Mouse (Mus musculus) heart, adult 18-20 months (tissue): ENCODE measurements around the gene Eef1akmt1. TPM values are rescaled to one million over a fixed set of nuclear protein-coding genes. Genes with fewer than 3 reads are reported as not detected.
A peak's percentile ranks its signal among the peaks of the same experiment; 100 is the strongest.

Experiments used
- DNase-seq, 2 experiments: peaks; one replicate each; pipeline ENCODE4 v3.0.0; 2021 to 2022; ENCODE audit warnings: mixed read lengths in 1 of 2
- long read RNA-seq, 2 experiments: library from polyadenylated mRNA; stranded (forward); transcript quantifications; one replicate each; pipeline ENCODE4 v2.0.0; 2021
- total RNA-seq, 2 experiments: library from RNA; stranded (reverse); gene quantifications; 2 replicates each; pipeline ENCODE4 v1.2.3; 2021

Gene Eef1akmt1
- 10 to 100 TPM; 36.6 to 38.3 TPM for total RNA-seq
- long read RNA-seq, experiment 1, transcript Eef1akmt1-201 (5 exons, 880 nt): major isoform, 40 of 43 reads
- long read RNA-seq, experiment 1, partial matches to known transcripts: 2 of 43 reads
- long read RNA-seq, experiment 1, other reads (novel, unspliced or antisense): 1 of 43 reads
- long read RNA-seq, experiment 2, transcript Eef1akmt1-201 (5 exons, 880 nt): major isoform, 12 of 18 reads
- long read RNA-seq, experiment 2, partial matches to known transcripts: 4 of 18 reads
- long read RNA-seq, experiment 2, other reads (novel, unspliced or antisense): 2 of 18 reads

DNA sequence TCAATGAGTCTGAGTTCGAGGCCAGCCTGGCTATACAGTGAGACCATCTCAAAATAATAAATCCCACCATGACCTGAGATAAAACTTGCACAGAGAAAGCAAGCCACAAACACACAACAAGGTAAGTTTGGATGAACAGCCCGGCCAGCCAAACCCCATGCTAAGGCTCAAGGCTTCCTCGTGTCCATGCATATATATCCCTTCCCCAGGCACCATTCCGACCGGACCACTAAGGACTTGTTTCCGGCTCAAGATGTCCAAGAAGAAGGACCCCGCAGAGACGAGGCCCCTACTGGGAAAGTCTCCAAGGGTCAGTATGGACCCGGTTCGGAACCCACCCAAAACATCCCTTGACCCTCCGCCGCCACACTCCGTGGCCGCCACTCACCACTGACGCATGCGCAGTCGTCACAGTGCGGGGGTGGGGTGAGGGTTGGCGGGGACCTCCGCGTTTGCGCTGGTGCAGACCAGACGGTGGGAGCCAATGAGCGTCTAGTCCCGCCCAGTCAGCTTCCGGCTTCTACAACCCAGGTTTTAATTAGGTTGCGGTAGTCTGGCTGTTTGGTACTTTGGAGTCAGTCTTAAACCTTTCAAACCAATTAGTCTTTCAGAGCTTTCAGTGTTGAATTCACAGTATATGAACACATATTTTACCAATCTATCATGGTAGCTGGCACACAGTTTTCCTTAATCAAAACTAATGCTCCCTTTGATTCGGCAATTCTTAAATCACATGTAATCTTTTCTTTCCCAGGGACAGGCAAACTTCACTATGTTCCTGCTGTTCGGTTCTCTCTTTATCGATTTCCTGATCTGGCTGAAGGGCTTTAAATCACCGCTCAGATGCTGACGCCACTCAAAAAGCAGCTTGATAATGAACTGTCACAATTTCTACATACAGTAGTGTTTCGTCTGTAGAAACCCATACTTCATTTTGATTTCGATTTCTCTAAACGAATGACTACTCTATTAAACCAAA lies at the start of gene Eef1akmt1:
Gene Eef1akmt1 (minus strand): TSS at position 458 of the 979 bp plus-strand sequence.
- peak; percentile 97 to 98 for DNase-seq

DNA sequence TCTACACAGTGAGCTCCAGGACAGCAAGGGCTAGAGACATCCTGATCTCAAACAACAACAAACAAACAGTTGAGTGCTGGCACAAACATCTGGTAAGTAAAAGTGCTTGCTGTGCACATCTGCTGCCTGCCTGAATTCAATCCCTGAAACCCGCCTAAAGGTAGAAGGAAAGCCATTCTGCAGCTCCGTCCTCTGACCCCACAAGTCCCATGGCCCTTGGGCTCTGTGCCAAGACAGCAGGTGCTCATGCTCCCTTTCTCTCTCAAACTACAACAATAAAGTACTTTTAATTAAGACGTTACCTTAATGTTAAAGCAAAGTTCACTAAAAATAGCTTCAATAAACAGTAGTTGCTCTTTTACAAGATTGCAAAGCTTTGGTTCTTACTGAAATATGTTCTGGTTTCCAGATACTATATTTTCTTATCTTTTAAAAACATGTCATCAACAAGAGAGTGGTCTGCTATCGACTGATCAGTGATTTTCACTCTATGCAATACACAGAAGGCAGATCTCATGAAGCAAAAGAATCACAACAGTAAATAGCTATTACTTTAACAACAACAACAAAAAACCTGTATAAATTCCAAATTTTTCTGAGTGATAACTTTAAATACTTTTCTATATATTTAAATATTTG lies 49.3 kb upstream of the Eef1akmt1 start:
- no peak for DNase-seq

DNA sequence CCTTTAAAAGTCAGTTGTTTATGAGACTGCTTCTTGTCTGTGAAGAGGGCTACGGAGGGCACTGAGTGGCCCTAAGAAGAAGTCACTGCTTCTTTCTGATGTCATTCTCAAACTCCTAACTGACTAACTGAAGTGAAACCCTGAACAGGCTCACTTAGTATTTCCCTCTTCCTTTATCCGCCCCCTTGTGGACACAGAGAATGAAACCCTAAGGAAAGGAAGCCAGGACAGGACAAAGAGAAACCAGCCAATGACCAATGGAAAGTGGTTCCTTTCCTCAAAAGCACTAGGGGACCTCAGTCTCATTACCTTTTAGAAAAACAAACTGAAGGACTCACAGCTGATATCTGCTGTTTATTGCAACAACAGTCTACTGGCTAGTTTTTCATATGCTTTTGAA lies 48.1 kb upstream of the Eef1akmt1 start:
- DNase-seq: peak; percentile 67 to 78

DNA sequence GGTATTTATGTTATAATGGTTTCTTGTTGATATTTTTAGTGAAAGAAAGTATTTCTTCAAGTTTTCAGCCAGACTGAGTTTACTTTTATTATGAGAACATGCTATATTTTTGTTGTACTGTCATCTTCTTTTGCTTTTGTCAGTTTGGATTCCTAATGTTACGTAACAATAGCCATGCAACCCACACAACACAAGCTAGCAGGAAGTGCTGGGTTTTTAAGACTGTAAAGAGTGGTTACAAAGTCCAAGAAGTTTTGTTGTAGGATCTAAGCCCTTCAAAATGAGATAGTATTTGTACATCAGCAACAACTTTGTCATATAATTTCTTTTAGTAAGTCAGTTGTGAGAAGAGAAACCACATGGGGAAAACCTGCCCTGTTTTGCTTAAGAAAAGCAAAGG lies 46.3 kb upstream of the Eef1akmt1 start:
- no peak for DNase-seq

DNA sequence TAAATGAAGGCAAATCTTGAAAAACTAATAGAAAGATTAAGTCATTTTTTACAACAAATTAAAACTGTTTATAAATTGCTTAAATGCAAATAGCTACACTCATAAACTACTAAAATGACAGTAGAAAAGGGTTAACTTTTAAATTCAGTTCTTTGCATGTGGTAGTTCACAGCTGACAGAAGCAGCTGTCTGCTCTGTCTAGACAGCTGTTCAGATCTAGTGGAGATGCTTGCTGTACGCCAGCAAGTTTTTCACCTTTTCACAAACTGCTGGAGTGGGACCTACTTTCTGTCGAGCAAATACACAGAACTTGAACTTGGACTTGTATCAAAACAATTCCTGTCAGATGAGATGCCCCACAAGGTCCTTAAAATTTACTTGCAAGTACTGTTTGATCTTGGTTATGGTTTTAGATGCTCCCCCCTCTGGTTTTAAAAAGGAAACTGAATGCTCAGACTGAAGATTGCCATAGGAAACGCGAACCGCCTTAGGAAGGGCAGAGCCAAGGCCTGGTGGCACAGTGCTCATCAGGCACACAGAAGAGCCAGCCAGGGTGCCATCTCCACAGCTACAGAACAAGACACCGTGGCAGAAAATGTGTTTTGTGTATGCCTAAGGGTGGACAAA lies 45.0 kb upstream of the Eef1akmt1 start:
- DNase-seq: no peak

DNA sequence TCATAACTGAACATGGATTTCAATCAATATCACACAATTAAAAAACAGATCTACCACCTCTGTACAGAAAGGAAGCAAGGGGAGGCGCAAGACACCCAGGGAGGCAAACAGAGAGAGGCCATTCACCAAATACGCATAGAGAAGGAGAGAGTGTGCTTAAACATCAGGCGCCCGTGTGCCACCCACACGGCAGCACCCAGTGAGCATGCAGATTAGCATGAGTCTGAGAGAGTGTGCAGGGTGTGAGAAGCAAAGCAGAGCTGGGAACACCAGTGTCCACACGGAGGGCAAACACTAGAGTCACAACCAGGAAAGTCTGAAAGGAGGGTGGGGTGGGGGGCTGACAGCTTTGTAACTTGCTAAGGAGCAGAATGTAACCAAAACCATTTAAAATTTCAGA lies 44.4 kb upstream of the Eef1akmt1 start:
- DNase-seq: no peak

DNA sequence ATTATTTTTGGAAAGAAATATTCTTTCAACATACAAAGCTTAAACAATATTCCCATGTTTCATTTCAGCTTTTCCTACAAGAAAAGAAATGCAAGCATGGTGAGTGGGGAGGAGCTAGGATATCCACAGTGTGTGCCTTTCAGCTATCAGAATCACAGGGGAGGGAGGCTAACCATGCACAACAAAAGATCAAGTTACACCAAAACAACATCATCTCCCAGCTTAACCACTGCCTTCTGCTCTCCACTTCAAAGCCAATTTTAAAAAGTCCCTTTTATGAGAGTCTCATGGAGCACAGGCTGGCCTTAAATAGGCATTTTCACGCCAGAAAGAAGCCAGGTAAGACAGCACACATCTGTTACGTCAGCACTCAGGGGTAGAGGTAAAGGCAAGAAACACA lies 39.6 kb upstream of the Eef1akmt1 start:
- DNase-seq: no peak

DNA sequence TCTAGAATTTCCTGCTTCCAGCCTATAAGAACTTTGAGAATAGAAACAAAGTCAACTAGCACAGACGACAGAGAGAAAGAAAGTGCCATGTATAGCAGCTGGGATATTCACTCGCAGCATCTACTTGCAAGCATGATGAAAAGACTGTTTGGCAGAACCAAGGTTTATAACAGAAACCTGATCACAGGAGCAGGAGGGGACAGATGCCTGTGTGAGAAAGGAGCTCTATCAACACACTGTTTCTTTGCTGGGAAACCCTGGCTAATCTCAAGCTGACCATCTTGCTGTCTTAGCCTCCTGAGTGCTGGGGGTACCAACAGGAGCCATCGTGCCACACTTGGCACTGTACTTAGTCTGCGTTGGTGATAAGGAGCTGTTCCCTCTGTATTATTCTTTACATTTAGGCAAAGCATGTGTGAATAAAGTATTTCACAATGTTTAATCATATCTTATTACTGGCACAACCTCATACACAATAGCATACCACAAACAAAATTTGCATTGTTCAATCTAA lies 38.5 kb upstream of the Eef1akmt1 start:
- DNase-seq: no peak

DNA sequence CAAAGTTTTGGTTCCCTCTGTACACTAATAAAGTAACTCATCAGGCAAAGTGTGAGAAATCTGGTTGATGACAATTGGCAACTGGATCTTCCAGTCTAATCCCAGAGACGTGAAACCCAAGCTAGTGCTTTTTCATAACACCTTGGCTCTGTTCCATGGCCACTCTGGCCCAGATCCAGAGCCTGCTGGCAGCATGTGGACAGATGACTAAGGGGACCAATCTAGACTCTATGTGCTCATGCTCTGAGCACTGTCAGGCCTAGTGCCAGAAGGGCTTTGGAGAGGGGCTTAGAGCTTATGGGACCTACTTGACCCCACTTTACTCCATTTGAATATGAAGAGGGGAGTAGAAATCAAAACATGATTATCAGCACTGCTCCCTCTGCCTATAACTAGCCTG lies 36.1 kb upstream of the Eef1akmt1 start:
- peak; percentile 94 to 98 for DNase-seq

DNA sequence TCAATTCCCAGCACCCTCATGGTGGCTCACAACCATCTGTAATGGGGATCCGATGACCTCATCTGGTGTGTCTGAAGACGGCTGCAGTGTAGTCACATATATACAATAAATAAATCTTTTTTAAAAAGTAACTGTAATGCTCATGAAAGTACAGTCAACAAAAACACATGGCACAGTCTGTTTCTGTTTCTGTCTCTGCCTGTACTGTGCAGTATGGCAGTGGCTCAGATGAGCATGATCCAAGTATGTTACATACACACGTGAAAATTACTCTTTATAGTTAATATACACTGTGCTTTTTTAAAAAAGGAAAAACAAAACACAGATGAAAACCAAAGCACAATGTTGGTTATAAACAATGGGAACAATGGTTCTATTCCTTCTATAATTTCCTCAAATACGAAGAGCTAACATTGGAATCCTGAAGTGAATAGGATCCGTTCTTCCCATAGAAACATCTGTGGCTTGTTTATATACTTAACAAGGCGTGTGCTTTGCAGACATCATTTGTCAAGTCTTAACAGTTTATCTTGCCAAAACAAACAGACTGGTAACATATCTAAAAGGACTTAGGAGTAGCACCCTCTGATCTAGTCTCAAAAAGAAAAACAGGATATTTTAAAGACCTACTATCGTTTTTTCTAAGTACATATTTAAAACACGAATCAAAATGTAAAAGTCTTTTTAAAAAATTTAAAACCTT lies 35.4 kb upstream of the Eef1akmt1 start:
- no peak for DNase-seq

DNA sequence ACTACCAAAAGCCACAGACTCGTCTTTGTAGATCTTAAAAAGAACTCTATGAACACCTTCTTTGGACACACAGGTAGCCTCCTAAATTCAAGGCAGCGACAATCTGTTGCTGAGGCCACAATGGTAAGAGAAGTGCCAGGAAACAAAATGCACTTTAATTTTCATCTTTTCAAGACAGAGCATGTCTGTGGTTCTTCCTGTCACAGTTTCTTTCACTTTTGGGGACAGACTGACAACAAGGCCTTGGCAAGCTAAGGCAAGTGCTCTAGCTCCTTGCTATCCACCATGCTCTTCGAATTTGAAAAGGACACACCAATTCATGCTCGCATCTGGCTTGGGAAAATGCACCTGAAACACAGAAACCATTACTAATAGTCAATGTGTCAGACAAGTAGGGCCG lies 21.9 kb upstream of the Eef1akmt1 start:
- no peak for DNase-seq

DNA sequence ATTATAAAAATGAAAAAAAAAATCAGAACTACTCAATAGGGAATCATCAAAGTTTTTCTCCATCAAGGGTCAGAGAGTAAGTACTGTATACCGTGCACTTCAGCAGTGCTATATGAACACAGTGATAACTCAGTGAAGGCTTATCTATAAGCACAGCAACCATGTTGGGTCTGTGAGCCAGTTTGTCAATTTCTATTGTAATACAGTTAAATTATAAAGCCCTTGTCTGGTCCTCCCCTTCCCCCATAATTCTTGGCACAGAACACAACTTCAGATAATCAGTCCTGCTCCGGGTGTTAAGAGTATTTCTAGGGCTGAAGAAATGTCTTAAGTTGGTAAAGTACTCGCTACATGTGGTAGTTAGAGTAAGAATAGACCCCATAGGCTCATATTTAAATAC lies 20.4 kb upstream of the Eef1akmt1 start:
- DNase-seq: no peak

DNA sequence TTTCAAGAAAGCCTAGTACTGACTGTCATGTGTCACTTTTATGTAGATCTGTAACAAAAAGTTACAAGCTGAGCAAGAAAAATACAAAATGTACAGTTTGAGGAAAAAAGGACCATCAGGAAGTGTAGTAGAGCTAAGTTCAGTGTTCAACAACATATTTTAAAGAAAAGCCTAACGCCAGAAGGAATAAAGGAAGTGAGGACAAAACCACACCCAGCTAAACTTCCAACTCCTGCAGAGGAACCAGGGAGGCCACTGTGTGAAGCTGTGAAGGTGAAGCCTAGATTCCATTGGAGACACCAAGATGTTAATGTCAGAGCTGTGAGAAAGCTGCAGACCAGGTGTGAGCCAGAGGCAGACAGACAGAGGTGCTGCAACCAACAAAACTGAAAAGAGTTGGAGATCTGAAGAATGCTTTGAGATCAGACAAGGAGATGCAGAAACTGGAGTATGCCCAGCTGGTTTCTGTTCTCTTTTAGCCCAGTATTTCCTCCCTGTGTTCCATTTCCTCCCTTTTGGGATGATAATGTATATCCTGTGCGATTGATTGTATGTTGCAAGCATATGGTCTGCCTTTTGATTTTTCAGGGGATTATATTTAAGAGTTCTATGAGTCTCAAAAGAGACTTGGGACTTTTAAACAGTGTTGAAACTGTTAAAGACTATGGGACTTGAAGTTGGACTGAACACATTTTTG lies 5.1 kb upstream of the Eef1akmt1 start:
- no peak for DNase-seq

DNA sequence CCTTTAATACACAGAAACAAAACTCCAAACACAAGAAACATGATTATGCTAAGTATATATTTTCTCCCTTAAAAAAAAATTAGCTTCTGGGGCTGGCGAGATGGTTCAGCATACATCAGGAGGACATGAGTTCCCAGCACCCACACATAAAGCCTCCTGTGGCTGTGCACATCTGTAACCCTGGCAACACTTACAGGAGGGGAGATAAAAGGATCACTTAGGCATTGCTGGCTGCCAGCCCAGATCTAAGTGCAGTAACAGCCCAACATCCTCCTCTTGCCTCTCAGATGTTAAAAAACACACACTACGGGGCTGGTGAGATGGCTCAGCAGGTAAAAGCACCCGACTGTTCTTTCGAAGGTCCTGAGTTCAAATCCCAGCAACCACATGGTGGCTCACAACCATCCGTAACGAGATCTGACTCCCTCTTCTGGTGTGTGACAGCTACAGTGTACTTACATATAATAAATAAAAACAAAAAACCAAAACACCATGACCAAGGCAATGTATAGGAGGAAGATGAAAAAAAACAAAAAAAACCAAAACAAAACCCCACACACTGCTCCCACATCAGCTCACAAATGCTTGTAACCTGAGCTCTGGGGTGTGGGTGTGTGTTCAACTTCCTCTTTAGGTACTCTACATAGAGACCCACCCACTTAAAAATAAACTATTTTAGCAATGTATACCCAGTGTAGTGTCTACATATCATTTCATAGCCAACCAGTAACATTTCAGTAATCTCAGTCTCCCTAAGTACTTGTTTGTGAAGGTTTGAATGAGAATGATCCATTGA lies 3.6 kb upstream of the Eef1akmt1 start:
- no peak for DNase-seq

DNA sequence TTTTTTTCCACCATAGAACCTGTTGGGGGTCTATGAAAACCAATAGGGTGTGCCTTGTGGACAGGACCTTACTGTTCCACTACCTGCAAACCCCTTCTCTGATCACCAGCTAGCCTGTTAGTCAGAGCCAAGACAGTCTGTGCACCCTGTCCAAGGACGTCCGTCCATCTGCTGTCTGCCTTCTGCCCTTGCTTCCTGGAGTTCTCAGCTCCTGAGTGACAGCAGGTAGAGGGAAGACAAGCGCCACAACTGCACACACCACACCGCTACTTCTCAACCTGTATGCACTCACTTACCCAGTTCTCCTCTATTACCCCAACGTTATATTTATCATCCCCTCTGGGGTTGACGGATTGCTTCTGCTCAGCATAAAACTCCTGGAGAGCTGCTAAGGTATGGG lies 5.8 kb downstream of the Eef1akmt1 start:
- DNase-seq: no peak

DNA sequence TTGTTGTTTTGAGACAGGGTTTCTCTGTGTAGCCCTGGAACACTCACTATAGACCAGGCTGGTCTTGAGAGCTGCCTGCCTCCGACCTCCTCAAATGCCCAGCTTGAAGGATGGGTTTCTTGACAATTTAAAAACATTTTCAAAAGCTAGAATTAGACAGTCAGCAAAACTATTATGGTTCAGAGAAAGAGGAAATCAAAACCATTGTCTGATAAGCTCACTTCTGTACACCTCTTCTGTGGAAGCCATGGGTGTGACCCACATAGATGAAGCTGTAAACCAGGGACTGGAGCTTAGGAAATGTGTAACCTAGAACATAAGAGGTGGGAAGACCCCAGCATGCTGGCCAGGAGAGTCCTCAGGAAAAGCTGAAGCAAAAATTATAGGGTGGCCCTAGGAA lies 14.5 kb downstream of the Eef1akmt1 start:
- no peak for DNase-seq

DNA sequence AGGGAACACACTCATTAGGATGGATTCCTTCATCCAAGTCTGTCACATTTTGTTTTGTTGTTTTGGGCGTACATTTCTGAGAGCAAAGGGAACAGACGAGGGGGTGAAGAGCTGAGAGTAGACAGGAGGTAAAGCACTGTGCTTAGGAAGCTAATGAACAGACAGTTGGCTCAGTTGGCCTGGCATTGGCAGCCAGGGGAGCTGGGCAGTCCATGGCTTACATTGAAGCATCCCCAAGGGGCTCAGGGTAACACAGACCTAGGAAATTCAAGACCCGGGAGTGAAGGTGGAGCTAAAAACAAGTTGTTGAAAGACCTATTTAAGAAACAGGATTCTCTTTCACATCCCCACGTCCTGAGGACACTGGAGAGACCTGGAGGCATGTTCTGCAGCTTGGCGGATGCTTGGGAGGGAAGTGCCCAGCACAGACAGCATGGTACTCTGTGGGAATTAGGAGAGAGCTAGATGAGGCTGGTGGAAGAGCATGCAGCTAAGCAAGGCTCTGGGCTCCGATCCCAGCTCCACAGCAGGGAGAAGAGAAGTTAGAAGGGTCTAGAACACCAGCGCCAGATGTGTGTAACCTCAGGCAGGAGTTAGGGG lies 15.8 kb downstream of the Eef1akmt1 start:
- DNase-seq: no peak

DNA sequence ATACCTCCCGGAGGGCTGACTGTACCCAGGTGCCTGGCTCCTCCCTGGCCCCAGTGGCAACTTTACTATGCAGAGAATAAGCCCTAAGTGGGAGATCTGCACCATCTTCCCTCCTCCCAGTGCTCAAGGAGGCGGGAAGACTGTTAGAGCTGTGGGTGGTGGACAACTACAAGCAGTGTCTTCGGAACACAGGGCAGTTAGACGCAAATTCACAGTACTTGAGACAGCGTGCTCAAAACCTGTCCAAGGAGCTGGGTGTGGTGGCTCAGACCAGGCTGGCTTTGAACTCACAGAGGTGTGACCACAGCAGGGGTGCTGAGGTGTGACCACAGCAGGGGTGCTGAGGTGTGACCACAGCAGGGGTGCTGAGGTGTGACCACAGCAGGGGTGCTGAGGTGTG lies 17.0 kb downstream of the Eef1akmt1 start:
- DNase-seq: no peak

DNA sequence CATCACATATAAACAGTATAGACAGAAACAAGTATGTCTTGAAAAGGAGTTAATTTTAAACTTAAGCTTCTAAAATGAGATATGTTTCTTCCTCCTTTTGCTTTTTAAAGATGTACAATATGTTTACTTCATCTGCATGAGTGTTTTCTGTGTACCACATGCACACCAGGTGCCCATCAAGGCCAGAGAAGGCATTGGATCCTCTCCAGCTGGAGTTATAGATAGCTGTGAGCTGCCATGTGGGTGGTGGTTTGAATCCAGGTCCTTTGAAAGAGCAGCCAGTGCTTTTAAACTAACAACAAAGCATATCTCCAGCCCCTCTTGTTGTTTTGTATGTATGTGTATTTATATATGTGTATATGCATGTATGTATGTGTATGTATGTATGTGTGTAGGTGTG lies 18.5 kb downstream of the Eef1akmt1 start:
- DNase-seq: no peak

DNA sequence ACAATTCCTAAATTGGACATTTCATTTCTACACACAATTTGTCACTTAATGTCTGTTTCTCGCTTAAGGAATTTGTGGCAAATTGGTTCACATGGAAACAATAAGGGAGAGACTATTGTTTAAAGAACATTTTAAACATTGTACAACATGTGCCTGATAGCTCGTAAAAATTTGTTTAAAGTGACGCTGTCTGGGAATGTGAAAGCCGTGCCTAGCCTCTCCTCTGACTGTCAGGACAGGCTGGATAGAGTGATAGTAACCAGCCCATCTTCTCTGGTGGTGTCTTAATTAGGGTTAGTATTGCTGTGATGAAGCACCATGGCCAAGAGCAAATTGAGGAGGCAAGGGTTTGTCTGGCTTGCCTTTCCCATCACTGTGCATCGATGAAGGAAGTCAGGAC lies 24.4 kb downstream of the Eef1akmt1 start:
- DNase-seq: no peak
